ENCODE assay signal across 14 mouse cellular contexts in the genomic region with DNA sequence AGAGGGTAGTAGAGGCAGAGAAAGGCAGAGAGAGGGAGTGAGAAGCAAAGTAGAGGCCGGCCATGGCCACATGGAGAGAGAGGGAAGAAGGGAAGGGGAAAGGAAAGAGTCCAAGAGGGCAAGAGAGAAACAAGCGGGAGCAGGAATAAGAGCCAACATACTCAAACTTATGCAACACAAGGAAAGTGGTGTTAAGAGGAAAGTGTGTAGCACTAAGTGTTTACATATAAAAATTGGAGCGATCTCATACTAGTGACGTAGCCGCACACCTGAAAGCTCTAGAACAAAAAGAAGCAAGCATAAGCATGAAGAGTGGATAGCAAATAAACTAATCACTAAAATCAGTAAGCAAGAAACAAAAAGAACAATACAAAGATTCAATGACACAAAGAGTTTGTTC.
"Had no signal": no experiment of that assay in that cellular context is flagged by ENCODE, and none has a peak within 500 bp of the region (broad histone marks: within the 10 kb centered on the region; RNA-seq: fewer than 3 reads in every experiment).

No protein-coding gene starts in this region.

- DNase-seq: gastrocnemius, adult 2 months; gastrocnemius, postnatal 10 days; gastrocnemius, postnatal 36 days; heart, adult 18-20 months; heart, postnatal 14 days; heart, postnatal 36 days; kidney, adult 11 months; kidney, adult 2 months; kidney, adult 9 months; kidney, postnatal 14 days; kidney, postnatal 36 days; layer of hippocampus, adult 9-11 months; layer of hippocampus, postnatal 36 days; left cerebral cortex, postnatal 4 days had no signal
